Mouse (Mus musculus) hindbrain, embryonic 15.5 days (tissue): ENCODE data around the gene Whamm. TPM values are rescaled to one million over a fixed set of nuclear protein-coding genes. Genes with fewer than 3 reads are reported as not detected.

Experiments used
- ATAC-seq: fragments of 200-750 bp; cut with Nextera tagmentation; 2 replicates; pipeline ENCODE4 v1.8.0; 2017; ENCODE audit warnings: low read depth, moderate number of reproducible peaks, moderate TSS enrichment; ENCODE audit not compliant: low FRiP score
- H3K27ac ChIP-seq: fragments of 300-500 bp; sonication (generic); replicated peaks from 2 replicates; pipeline ENCODE4 v1.5.1; 2015; ENCODE audit warnings: mild to moderate bottlenecking, inconsistent platforms
- H3K27me3 ChIP-seq: fragments of 300-500 bp; sonication (generic); 2 replicates; pipeline ENCODE4 v1.6.1; 2015; ENCODE audit warnings: control low read depth, inconsistent platforms
- H3K36me3 ChIP-seq: fragments of 300-500 bp; sonication (generic); 2 replicates; pipeline ENCODE4 v1.6.1; 2015; ENCODE audit warnings: control low read depth, inconsistent platforms
- H3K4me1 ChIP-seq: fragments of 300-500 bp; sonication (generic); replicated peaks from 2 replicates; pipeline ENCODE4 v1.6.1; 2015; ENCODE audit warnings: control low read depth, inconsistent platforms
- H3K4me2 ChIP-seq: fragments of 300-500 bp; sonication (generic); 2 replicates; pipeline ENCODE4 v1.6.1; 2015; ENCODE audit warnings: moderate library complexity, mild to moderate bottlenecking, inconsistent platforms
- H3K4me3 ChIP-seq: fragments of 300-500 bp; sonication (generic); 2 replicates; pipeline ENCODE4 v1.5.1; 2015; ENCODE audit warnings: mild to moderate bottlenecking, inconsistent platforms
- H3K9ac ChIP-seq: fragments of 300-500 bp; sonication (generic); 2 replicates; pipeline ENCODE4 v1.6.1; 2015; ENCODE audit warnings: inconsistent platforms
- H3K9me3 ChIP-seq: fragments of 300-500 bp; sonication (generic); 2 replicates; pipeline ENCODE4 v1.6.1; 2016; ENCODE audit warnings: control low read depth, inconsistent platforms
- WGBS: fragments of 180-500 bp; shearing (Covaris S2); methylation state at CpG from one replicate; pipeline ENCODE4 v1.1.7; 2015; 5-methylcytosine and 5-hydroxymethylcytosine counted together
- polyA plus RNA-seq: library from polyadenylated mRNA; unstranded; fragments of >200 nt; fragmentation: Nextera tagmentation; extraction: Ambion mirVana; gene quantifications from 2 replicates; pipeline ENCODE4 v1.2.1, GENCODE M21; 2015

Whamm gene
- polyA plus RNA-seq, 1 experiment from 2014 or later, result 6.6 TPM

DNA sequence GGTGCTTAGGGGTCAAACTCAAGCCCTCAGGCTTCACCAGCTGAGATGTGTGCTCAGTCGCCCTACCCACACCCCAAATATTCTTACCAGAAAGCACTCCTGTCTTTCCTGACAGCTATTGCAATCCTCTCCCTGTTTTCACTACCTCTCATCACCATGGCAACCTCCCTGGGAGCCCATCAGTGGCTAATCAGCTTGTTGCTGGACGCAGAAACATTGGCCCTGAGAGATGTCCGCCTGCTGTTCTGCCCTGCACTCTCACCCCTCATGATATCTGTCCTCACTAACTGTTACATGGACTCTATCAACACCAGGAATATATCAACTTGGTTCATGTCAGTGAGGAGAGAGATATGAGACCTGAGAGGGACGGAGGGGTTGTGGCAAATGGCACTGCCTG is 17.5 kb upstream of the Whamm start:
- WGBS, result 43% methylated on average over 4 of the region's 4 CpGs
- H3K9ac ChIP-seq, result no peak overlapping the region
- H3K27me3 ChIP-seq, result no peaks in the 10 kb centered on the region
- no peak overlapping the region for H3K27ac ChIP-seq
- H3K4me3 ChIP-seq, result no peak overlapping the region
- no peak overlapping the region for H3K4me2 ChIP-seq
- H3K36me3 ChIP-seq, result no peaks in the 10 kb centered on the region
- H3K4me1 ChIP-seq, result no peaks in the 10 kb centered on the region
- H3K9me3 ChIP-seq, result no peaks in the 10 kb centered on the region
- ATAC-seq, result peak; percentile 54; the same call in 1 of the 2 replicates

DNA sequence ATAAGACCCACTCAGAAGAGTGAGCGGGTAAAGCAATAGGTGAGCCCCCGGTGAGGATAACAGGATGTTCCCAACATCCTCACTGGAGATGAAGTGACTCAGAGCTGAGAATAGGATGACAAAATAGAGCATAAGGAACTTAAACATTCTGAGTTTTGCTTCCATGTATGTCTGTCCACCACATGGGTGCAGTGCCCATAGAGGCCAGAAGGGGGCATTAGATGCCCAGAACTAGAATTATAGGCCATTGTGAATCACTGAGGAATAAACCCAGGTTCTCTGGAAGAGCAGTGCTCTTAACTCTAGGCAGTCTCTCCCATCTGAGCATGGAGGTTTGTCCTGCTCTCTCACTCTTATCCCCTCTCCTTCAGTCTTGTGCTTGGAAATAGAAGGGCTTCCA is 16.7 kb upstream of the Whamm start:
- H3K9ac ChIP-seq, result no peak overlapping the region
- H3K36me3 ChIP-seq, result no peaks in the 10 kb centered on the region
- H3K27me3 ChIP-seq, result no peaks in the 10 kb centered on the region
- no peaks in the 10 kb centered on the region for H3K9me3 ChIP-seq
- H3K4me1 ChIP-seq, result no peaks in the 10 kb centered on the region
- no peak for ATAC-seq
- no peak overlapping the region for H3K27ac ChIP-seq
- no peak overlapping the region for H3K4me3 ChIP-seq
- H3K4me2 ChIP-seq, result no peak overlapping the region
- 88% methylated on average over 2 of the region's 2 CpGs for WGBS

DNA sequence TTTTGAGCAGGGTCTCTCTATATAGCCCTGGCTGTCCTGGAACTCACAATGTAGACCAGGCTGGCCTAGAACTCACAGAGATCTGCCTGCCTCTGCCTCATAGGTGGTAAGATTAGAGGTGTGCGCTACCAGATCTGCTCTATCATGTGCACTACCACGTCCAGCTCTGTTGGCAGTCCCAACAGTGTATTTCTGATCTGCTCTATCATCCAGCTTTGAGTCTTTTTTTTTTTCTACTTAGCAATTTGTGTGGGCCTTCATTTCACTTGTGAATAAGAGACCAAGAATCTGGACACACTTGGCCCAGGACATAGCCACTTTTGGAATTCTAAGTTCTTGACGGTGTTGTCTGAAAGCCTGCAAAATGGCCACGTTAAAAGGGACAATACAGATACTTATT is 14.2 kb upstream of the Whamm start:
- WGBS, result 88% methylated on average over 4 of the region's 4 CpGs

DNA sequence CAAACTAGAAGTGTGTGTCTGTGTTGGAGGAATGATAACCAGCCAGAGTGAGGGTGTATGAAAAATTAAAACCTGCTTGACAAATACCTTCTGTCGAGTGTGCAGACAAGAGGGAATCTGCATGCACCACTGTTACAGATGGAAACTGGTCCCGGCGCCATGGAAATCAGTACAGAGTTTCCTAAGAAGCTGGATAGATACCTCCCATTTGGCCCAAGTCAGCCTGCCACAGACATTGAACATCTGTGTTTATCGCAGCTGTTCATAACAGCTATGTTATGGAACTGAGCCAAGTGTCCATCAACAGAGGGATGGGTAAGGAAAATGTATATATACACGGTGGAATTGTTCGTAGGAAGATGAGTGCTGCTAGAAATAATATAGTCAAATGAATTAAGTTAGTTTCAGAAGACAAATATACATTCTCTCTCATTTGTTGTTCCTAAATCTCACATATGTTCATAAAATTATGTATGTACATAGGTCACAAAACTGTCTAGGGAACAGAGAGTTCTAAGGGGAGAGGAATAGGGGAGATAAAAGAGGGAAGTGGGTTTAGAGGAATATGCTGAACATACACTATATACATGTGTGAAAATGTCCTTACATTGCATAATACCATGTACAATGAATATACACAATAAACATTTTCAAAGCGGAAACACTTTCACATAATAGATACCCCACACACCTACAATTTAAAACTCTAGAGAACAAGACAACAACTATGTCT is 13.6 kb upstream of the Whamm start:
- no peaks in the 10 kb centered on the region for H3K27me3 ChIP-seq
- H3K9ac ChIP-seq, result no peak overlapping the region
- H3K4me1 ChIP-seq, result 0 out of 2 replicates have a peak, but pooled peaks cover 10% of the 10 kb centered on the region
- no peak overlapping the region for H3K4me2 ChIP-seq
- no peaks in the 10 kb centered on the region for H3K9me3 ChIP-seq
- ATAC-seq, result no peak
- no peak overlapping the region for H3K4me3 ChIP-seq
- WGBS, result 68% methylated on average over 7 of the region's 7 CpGs
- H3K27ac ChIP-seq, result no peak overlapping the region
- H3K36me3 ChIP-seq, result no peaks in the 10 kb centered on the region

More for the DNA sequence above, 14.2 kb upstream of the Whamm start:
- Histone ChIP-seq H3K4me3 (no peak overlapping the region), H3K4me2 (no peak overlapping the region), H3K4me1 (0 out of 2 replicates have a peak, but pooled peaks cover 10% of the 10 kb centered on the region), H3K9ac (no peak overlapping the region), H3K36me3 (no peaks in the 10 kb centered on the region), H3K27me3 (no peaks in the 10 kb centered on the region), H3K27ac (no peak overlapping the region), H3K9me3 (no peaks in the 10 kb centered on the region)
- ATAC-seq, result no peak

DNA sequence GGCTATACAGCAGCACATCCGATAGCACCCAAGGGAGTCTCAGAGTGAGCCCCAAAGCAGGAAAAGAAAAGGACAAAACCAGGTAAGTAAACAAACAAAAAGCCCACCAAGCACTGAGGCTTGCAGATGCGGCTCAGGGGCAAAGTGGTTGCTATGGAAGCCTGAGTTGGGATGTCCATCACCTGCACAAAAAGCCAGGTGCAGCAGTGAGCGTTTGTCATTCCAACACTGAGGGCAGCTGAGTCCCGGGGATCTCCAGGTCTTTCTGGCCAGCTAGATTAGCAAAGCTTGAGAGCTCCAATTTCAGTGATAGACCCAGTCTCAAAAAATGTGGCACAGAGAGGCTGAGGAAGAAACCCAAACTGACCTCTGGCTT is 13.1 kb upstream of the Whamm start:
- Histone ChIP-seq H3K9me3 (no peaks in the 10 kb centered on the region), H3K36me3 (no peaks in the 10 kb centered on the region), H3K4me2 (no peak overlapping the region), H3K27ac (no peak overlapping the region), H3K4me3 (no peak overlapping the region), H3K4me1 (0 out of 2 replicates have a peak, but pooled peaks cover 10% of the 10 kb centered on the region), H3K9ac (no peak overlapping the region), H3K27me3 (no peaks in the 10 kb centered on the region)
- ATAC-seq, result no peak
- 64% methylated on average over 4 of the region's 4 CpGs for WGBS

DNA sequence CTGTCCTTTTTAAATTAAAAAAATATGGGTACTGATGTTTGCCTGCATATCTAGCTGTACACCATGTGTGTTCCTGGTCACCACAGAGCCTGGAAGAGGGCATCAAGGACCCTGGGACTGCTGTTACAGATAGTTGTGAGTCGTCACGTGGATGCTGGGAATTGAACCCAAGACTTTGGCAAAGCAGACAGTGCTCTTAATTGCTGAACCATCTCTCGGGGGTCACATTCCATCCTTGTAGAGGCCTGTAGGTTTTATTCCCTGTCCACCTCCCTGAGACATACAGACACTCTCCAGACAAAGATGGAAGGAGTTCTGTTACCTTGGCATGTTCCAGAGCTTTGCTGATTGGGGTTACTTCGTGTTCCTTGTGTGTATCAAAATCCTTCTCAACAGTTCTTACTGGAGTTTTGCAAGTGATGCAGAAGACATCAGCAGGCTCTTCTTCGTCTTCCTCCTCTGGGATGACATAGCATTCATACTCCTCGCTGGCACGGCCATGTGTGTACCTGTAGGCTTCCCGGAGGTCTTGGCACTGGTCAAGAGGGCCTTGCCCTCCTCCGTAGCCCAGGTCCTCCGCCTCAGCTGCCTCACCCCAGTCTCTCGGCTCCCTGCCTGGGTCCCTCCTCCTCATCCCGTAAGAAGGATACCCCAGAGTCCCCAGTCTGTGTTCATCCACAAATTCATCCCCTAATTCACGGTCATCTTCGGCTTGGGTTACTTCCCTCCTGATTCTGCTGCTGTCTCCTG is 11.7 kb upstream of the Whamm start:
- 86% methylated on average over 14 of the region's 14 CpGs for WGBS
- H3K4me2 ChIP-seq, result no peak overlapping the region
- H3K27me3 ChIP-seq, result no peaks in the 10 kb centered on the region
- H3K9ac ChIP-seq, result no peak overlapping the region
- H3K9me3 ChIP-seq, result no peaks in the 10 kb centered on the region
- H3K27ac ChIP-seq, result no peak overlapping the region
- no peak for ATAC-seq
- H3K36me3 ChIP-seq, result no peaks in the 10 kb centered on the region
- no peak overlapping the region for H3K4me3 ChIP-seq
- 0 out of 2 replicates have a peak, but pooled peaks cover 10% of the 10 kb centered on the region for H3K4me1 ChIP-seq

DNA sequence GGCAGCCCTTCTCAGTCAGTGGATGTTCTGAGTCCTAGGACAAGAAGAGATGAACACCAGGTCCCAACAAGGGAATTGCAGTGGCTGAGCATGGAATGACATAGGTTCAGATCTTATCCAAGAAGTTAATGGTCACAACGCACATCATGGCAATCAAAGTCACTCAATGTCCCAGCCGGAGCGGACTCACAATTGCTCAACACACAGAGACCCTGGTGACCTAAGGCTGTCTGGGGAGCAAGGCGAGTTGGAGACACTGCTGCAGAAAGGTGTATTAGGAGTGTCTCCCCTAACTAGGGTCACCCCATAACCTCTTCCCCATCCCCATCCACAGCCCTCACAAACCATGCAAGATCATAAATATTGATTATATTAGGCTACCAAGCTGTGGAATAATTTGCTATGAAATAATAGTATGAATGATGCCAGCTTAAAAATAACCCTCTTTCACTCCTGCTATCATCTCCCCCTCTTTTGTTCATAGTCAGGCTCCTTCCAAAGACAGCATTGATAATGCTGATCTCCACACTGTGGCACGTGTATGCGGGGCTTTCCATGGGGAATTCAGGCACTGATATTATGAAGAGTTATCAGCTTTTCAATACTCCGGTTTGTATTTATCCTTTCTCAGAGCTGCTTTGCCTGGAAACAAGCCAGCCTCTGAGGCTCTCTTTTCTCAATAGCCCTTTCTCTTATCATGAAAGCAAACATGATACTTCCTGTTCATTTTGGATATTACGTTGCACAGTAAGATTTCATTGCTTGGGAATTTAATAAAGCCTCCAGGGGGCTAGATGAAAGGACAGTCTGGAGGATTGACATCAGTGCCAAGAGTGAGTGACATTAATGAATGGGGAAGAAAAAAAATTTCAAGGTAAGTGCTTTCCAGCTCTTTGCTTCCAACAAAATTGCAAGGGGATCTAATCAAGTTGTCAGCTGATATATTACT is 10.7 kb upstream of the Whamm start:
- H3K4me1 ChIP-seq, result 0 out of 2 replicates have a peak, but pooled peaks cover 10% of the 10 kb centered on the region
- 0 out of 2 replicates have a peak overlapping the region, but pooled peaks have one; percentile 38 for H3K27ac ChIP-seq
- no peaks in the 10 kb centered on the region for H3K36me3 ChIP-seq
- no peak for ATAC-seq
- H3K9ac ChIP-seq, result no peak overlapping the region
- no peaks in the 10 kb centered on the region for H3K9me3 ChIP-seq
- H3K27me3 ChIP-seq, result no peaks in the 10 kb centered on the region
- H3K4me2 ChIP-seq, result no peak overlapping the region
- WGBS, result 61% methylated on average over 8 of the region's 8 CpGs
- no peak overlapping the region for H3K4me3 ChIP-seq

DNA sequence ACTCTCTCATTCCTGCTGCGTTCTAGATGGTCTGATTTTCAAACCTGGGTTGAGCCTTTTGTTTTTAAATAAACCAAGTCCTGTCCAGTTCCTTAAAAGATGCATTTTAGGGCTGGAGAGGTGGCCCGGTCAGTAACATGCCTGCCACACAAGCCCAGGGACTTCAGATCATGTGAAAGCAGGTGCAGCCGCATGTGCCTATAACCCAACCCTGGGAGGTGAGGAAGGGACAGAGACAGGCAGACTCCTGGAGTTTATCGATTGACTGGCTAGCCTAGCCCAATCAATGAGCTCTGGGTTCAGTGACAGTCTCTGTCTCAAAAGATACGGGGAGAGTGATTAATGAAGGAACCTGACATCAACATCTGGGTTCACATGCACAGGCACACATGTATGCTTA is 9.9 kb upstream of the Whamm start:
- H3K27me3 ChIP-seq, result no peaks in the 10 kb centered on the region
- H3K36me3 ChIP-seq, result no peaks in the 10 kb centered on the region
- H3K27ac ChIP-seq, result 0 out of 2 replicates have a peak overlapping the region, but pooled peaks have one; percentile 38
- ATAC-seq, result no peak
- no peak overlapping the region for H3K9ac ChIP-seq
- no peak overlapping the region for H3K4me3 ChIP-seq
- 0 out of 2 replicates have a peak, but pooled peaks cover 10% of the 10 kb centered on the region for H3K4me1 ChIP-seq
- no peak overlapping the region for H3K4me2 ChIP-seq
- no peaks in the 10 kb centered on the region for H3K9me3 ChIP-seq
- WGBS, result 79% methylated on average over 5 of the region's 5 CpGs

DNA sequence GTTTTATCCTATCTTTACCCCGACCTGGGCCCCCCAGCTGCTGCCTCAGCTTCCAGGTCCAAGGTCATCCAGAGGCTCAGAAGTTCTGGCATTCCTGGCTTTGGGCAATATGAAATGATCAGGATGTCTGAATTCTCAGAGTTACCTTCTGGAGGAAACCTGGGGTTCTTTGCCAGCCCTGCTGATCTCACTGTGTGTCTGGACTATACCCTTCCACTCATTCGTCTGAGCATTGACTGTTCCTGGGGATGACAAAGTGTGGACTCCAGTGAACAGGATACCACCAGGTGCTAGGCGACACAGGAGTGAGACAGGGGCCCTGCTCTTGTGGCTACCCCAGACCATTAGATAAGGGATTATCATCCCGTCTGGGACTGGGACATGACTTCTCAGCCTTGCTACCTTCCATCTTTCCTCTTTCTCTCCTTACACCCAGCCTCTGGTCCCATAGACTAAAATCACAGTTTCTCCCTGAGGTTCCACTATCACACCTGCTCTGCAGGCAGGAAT is 7.5 kb upstream of the Whamm start:
- Histone ChIP-seq H3K9ac (no peak overlapping the region), H3K27me3 (no peaks in the 10 kb centered on the region), H3K4me2 (no peak overlapping the region), H3K27ac (no peak overlapping the region), H3K4me3 (no peak overlapping the region), H3K9me3 (no peaks in the 10 kb centered on the region), H3K36me3 (no peaks in the 10 kb centered on the region), H3K4me1 (0 out of 2 replicates have a peak, but pooled peaks cover 10% of the 10 kb centered on the region)
- no peak for ATAC-seq
- WGBS, result 91% methylated on average over 4 of the region's 4 CpGs

DNA sequence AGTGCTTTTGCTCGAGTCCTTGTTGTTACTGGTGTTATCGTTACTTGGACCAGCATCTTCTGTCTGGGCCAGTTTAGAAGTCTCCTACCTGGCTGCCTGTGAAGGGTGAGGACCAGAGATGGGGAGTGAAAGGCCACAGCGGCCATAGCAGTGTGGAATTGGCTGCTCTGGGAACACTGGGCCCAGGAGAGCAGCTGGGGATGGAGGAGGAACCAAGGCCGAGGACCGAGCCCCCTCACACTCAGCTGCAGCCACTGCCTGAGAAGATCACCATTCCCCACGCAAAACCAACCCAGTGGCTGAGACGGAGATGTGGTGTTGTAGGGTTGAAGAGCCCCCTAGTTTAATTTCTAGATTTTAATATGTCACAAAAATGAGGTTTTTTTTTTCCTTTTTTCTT is 6.3 kb upstream of the Whamm start:
- Histone ChIP-seq H3K36me3 (no peaks in the 10 kb centered on the region), H3K27ac (no peak overlapping the region), H3K27me3 (no peaks in the 10 kb centered on the region), H3K4me1 (0 out of 2 replicates have a peak, but pooled peaks cover 10% of the 10 kb centered on the region), H3K4me3 (no peak overlapping the region), H3K4me2 (no peak overlapping the region), H3K9ac (no peak overlapping the region), H3K9me3 (no peaks in the 10 kb centered on the region)
- no peak for ATAC-seq
- WGBS, result 73% methylated on average over 7 of the region's 7 CpGs

DNA sequence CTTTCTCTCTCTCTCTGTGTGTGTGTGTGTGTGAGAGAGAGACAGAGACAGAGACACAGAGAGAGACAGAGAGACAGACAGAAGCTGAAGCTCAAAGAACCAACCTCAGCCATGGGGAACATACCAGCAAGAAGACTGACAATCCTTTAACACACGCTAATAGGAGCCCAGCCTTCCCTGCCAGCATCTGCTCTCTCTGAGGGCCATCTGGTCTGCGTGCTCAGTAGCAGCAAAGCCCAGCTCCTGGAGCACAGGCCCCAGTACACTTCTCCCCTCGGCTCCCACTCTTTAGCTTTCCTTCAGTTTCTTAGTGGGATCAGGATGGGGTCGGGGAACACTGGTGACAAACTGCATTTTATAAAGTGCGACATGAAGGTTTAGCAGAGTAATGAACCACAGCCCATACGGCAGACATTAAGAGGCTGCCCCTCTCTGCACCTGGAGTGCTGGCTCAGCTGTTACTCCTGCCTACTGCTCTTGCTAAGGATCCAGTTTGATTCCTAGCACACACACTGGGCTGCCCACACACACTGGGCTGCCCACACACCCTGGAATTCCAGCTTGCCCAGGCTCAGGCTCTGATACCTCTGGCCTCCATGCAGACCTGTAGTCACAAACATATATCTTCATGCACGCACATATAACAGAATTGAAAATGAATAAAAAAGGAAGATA is 5.5 kb upstream of the Whamm start:
- Histone ChIP-seq H3K4me1 (peaks cover 7% of the 10 kb centered on the region; the same call in 1 of the 2 replicates), H3K9ac (no peak overlapping the region), H3K36me3 (no peaks in the 10 kb centered on the region), H3K27ac (0 out of 2 replicates have a peak overlapping the region, but pooled peaks have one; percentile 47), H3K27me3 (no peaks in the 10 kb centered on the region), H3K9me3 (no peaks in the 10 kb centered on the region), H3K4me3 (no peak overlapping the region), H3K4me2 (no peak overlapping the region)
- ATAC-seq, result no peak
- 55% methylated on average over 7 of the region's 7 CpGs for WGBS
